Mouse (Mus musculus) lung, embryonic 14.5 days (tissue): ENCODE measurements around the gene Mob3a. TPM values are rescaled to one million over a fixed set of nuclear protein-coding genes. Genes with fewer than 3 reads are reported as not detected.
A peak's percentile ranks its signal among the peaks of the same experiment; 100 is the strongest.

ENCODE experiments used
- ATAC-seq: fragments of 200-750 bp; cut with Nextera tagmentation; 2 replicates; pipeline ENCODE4 v1.8.0; 2017; ENCODE audit warnings: mild to moderate bottlenecking, moderate TSS enrichment, moderate library complexity; ENCODE audit not compliant: insufficient read depth
- DNase-seq: peaks from one replicate; pipeline ENCODE4 v3.0.0-alpha.2; 2015
- H3K27ac ChIP-seq: fragments of 300-500 bp; sonication (generic); 2 replicates; pipeline ENCODE4 v1.5.1; 2014; ENCODE audit warnings: low read depth, mild to moderate bottlenecking, moderate library complexity
- H3K27me3 ChIP-seq: fragments of 300-500 bp; sonication (generic); 2 replicates; pipeline ENCODE4 v1.6.1; 2014; ENCODE audit warnings: low read length, control low read depth; ENCODE audit not compliant: insufficient read depth
- H3K36me3 ChIP-seq: fragments of 300-500 bp; sonication (generic); 2 replicates; pipeline ENCODE4 v1.6.1; 2014; ENCODE audit warnings: control low read depth; ENCODE audit not compliant: insufficient read depth
- H3K4me1 ChIP-seq: fragments of 300-500 bp; sonication (generic); 2 replicates; pipeline ENCODE4 v1.6.1; 2014; ENCODE audit warnings: antibody characterized with exemption, control low read depth; ENCODE audit not compliant: insufficient read depth
- H3K4me2 ChIP-seq: fragments of 300-500 bp; sonication (generic); 2 replicates; pipeline ENCODE4 v1.6.1; 2014; ENCODE audit warnings: mild to moderate bottlenecking
- H3K4me3 ChIP-seq: fragments of 300-500 bp; sonication (generic); 2 replicates; pipeline ENCODE4 v1.5.1; 2014; ENCODE audit warnings: low read depth, low read length
- H3K9ac ChIP-seq: fragments of 300-500 bp; sonication (generic); 2 replicates; pipeline ENCODE4 v1.6.1; 2014
- H3K9me3 ChIP-seq: fragments of 300-500 bp; sonication (generic); 2 replicates; pipeline ENCODE4 v1.6.1; 2016; ENCODE audit warnings: low read depth, low read length, control low read depth
- CTCF ChIP-seq: IDR thresholded peaks from 2 replicates; pipeline ENCODE4 v1.5.1; 2016; ENCODE audit warnings: antibody characterized with exemption, low read depth
- WGBS: fragments of 180-500 bp; shearing (Covaris S2); extraction: QIAGEN DNeasy Blood & Tissue Kit; methylation state at CpG from one replicate; pipeline ENCODE4 v1.1.7; 2014; 5-methylcytosine and 5-hydroxymethylcytosine counted together
- polyA plus RNA-seq: library from polyadenylated mRNA; unstranded; fragments of >200 nt; fragmentation: Nextera tagmentation; extraction: Ambion mirVana; gene quantifications from 2 replicates; pipeline ENCODE4 v1.2.1, GENCODE M21; 2014

Gene Mob3a
- polyA plus RNA-seq, 1 experiment from 2014 or later = 40.3 TPM

DNA sequence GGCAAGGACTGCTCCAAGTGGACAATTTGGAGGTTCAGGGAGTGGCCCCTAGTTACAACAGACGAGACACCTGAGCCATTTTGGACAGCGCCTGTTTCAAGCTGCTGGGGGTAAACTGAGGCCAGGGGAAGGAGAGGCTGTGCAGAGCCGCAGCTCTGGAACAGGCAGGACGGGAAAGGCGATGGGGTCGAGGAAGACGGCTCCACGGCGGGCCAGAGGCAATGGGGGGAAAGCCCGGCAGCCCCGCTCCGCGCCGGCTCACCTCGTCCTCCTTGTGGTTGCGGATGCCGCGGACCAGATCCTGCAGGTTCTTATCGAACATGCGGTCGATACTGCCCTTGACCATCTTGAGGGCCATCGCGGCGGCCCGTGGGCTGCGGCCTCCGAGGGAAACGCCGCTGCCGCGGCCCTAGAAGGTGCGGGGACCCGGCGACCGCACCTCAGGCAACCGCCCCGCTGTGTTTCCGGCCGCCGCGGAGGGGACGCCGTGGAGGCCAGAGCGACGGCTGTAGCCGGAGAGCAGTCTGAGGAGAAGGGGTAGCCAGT lies 39.9 kb upstream of the Mob3a start:
- H3K4me3 ChIP-seq = peak overlapping the region; percentile 99
- ATAC-seq (peak; percentile 3; the same call in 1 of the 2 replicates), DNase-seq (no peak)
- H3K9ac ChIP-seq = peak overlapping the region; percentile 95
- H3K27me3 ChIP-seq = no peaks in the 10 kb centered on the region
- TF ChIP-seq CTCF = no peak
- peaks cover 5% of the 10 kb centered on the region for H3K36me3 ChIP-seq
- no peaks in the 10 kb centered on the region for H3K9me3 ChIP-seq
- H3K4me1 ChIP-seq = peaks cover 10% of the 10 kb centered on the region
- H3K4me2 ChIP-seq = peak overlapping the region; percentile 89
- under 1% methylated on average over 46 of the region's 46 CpGs for WGBS
- peak overlapping the region; percentile 72; the same call in 1 of the 2 replicates for H3K27ac ChIP-seq

DNA sequence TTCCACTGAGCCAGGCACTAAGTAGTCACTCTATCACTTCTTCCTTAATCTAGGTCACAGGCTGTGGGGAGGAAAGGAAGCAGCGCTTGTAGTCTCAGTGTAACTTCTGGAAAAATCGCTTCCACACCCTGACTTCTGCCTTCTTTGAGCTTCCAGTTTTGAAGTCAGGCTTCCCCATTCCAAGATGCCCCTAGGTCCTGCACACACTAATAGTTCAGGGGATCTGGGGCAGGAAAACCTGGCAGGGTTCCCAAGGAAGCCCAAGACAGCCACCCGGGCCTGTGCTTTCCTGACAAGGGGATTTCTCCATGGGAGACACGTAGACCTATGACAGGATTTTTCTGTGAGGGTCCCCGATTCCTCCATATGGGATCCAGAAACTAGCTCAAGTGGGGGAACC lies 39.4 kb upstream of the Mob3a start:
- 13% methylated on average over 5 of the region's 5 CpGs for WGBS
- DNase-seq = peak; percentile 34

GRCm38 (mm10) chr10:80738657-80739056 lies 36.9 kb upstream of the Mob3a start:
- Histone ChIP-seq H3K4me1 (peaks cover 10% of the 10 kb centered on the region), H3K27ac (no peak overlapping the region), H3K4me3 (no peak overlapping the region), H3K27me3 (no peaks in the 10 kb centered on the region), H3K36me3 (peaks cover 25% of the 10 kb centered on the region), H3K4me2 (no peak overlapping the region), H3K9me3 (no peaks in the 10 kb centered on the region), H3K9ac (no peak overlapping the region)
- DNase-seq = no peak
- 86% methylated on average over 1 of the region's 1 CpGs for WGBS
- TF ChIP-seq CTCF = peak; percentile 10; the same call in 1 of the 2 replicates
- no peak for ATAC-seq

More for the DNA sequence above, 39.4 kb upstream of the Mob3a start:
- Histone ChIP-seq H3K4me1 (peaks cover 10% of the 10 kb centered on the region), H3K36me3 (peaks cover 8% of the 10 kb centered on the region), H3K9ac (peak overlapping the region; percentile 95), H3K27ac (peak overlapping the region; percentile 72; the same call in 1 of the 2 replicates), H3K9me3 (no peaks in the 10 kb centered on the region), H3K4me2 (peak overlapping the region; percentile 89), H3K27me3 (no peaks in the 10 kb centered on the region), H3K4me3 (peak overlapping the region; percentile 99)
- TF ChIP-seq CTCF = no peak
- ATAC-seq = no peak

DNA sequence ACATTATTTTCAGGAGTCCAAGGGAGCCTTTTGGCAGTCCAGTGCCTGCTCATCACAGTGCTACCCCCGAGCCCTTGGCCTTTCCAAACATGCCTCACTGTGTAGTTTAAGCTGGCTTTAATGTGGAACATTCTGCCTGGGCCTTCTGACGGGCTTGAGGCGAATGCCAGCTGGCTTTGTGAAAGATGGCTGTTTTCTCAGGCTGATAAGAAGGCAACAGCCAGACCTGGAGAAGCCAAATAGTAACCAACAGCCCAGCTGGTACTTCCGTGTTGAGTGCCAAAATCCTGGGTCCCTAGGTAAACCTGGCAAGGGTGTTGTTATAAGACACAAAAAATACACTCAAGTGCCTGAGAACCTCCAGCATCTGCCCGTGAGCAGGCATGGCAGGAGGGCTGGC lies 35.0 kb upstream of the Mob3a start:
- TF ChIP-seq CTCF = no peak
- H3K36me3 ChIP-seq = peaks cover 44% of the 10 kb centered on the region
- no peaks in the 10 kb centered on the region for H3K27me3 ChIP-seq
- WGBS = 54% methylated on average over 5 of the region's 5 CpGs
- DNase-seq (no peak), ATAC-seq (no peak)
- peaks cover 10% of the 10 kb centered on the region; the same call in 1 of the 2 replicates for H3K4me1 ChIP-seq
- no peak overlapping the region for H3K4me2 ChIP-seq
- H3K9me3 ChIP-seq = no peaks in the 10 kb centered on the region
- H3K4me3 ChIP-seq = no peak overlapping the region
- H3K9ac ChIP-seq = no peak overlapping the region
- no peak overlapping the region for H3K27ac ChIP-seq

GRCm38 (mm10) chr10:80732611-80733101 lies 30.9 kb upstream of the Mob3a start:
- DNase-seq (no peak), ATAC-seq (no peak)
- Histone ChIP-seq H3K4me3 (no peak overlapping the region), H3K27ac (no peak overlapping the region), H3K36me3 (peaks cover 80% of the 10 kb centered on the region), H3K4me1 (no peaks in the 10 kb centered on the region), H3K4me2 (no peak overlapping the region), H3K27me3 (no peaks in the 10 kb centered on the region), H3K9me3 (no peaks in the 10 kb centered on the region), H3K9ac (no peak overlapping the region)
- no peak for TF ChIP-seq CTCF
- 93% methylated on average over 6 of the region's 6 CpGs for WGBS

GRCm38 (mm10) chr10:80727369-80728127 lies 25.8 kb upstream of the Mob3a start:
- Histone ChIP-seq H3K4me1 (no peaks in the 10 kb centered on the region), H3K4me2 (no peak overlapping the region), H3K9ac (no peak overlapping the region), H3K27ac (no peak overlapping the region), H3K4me3 (no peak overlapping the region), H3K27me3 (no peaks in the 10 kb centered on the region), H3K36me3 (peaks cover 94% of the 10 kb centered on the region), H3K9me3 (no peaks in the 10 kb centered on the region)
- DNase-seq = no peak
- no peak for TF ChIP-seq CTCF
- ATAC-seq = no peak
- 78% methylated on average over 5 of the region's 5 CpGs for WGBS

DNA sequence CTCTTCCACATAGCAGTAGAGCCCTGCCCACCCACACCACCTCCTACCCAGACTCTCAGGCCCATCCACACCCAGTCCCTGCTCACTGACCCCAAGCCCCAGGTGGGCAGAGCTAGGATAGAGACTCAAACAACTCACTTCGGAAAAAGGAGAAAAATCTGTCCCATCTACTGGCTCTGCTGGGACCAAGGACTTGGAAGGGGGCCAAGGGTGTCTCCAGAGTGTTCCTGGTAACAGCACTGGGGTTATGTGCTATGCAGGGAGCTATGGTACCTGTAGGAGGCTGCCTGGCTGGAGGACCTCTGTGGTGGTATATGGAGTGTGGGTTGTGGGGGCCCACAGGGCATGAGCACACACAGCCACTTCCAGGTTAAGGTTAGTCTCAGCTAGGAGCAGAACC lies 15.5 kb upstream of the Mob3a start:
- Histone ChIP-seq H3K9me3 (no peaks in the 10 kb centered on the region), H3K27ac (no peak overlapping the region), H3K36me3 (peaks cover 100% of the 10 kb centered on the region), H3K4me2 (no peak overlapping the region), H3K4me1 (no peaks in the 10 kb centered on the region), H3K4me3 (no peak overlapping the region), H3K27me3 (no peaks in the 10 kb centered on the region), H3K9ac (no peak overlapping the region)
- WGBS = 73% methylated on average over 1 of the region's 1 CpGs
- no peak for DNase-seq
- no peak for ATAC-seq
- TF ChIP-seq CTCF = no peak
